Mouse (Mus musculus) liver, postnatal 0 days (tissue): ENCODE results near the gene Zfp607b. TPM values are rescaled to one million over a fixed set of nuclear protein-coding genes. Genes with fewer than 3 reads are reported as not detected.

Experiments used
- ATAC-seq: fragments of 200-750 bp; cut with Nextera tagmentation; 2 replicates; pipeline ENCODE4 v1.8.0; 2017; ENCODE audit warnings: mild to moderate bottlenecking, moderate library complexity
- DNase-seq: peaks from one replicate; pipeline ENCODE4 v3.0.0-alpha.2; 2016
- H3K27ac ChIP-seq: fragments of 300-500 bp; sonication (generic); 2 replicates; pipeline ENCODE4 v1.5.1; 2014; ENCODE audit warnings: antibody characterized with exemption, moderate library complexity, mild to moderate bottlenecking, low read depth
- H3K27me3 ChIP-seq: fragments of 300-500 bp; sonication (generic); 2 replicates; pipeline ENCODE4 v1.6.1; 2014; ENCODE audit warnings: low read length, control low read depth, mixed read lengths; ENCODE audit not compliant: insufficient read depth
- H3K36me3 ChIP-seq: fragments of 300-500 bp; sonication (generic); replicated peaks from 2 replicates; pipeline ENCODE4 v1.6.1; 2014; ENCODE audit warnings: mild to moderate bottlenecking, control low read depth, low read length, moderate library complexity, mixed read lengths; ENCODE audit not compliant: insufficient read depth
- H3K4me1 ChIP-seq: fragments of 300-500 bp; sonication (generic); 2 replicates; pipeline ENCODE4 v1.6.1; 2014; ENCODE audit warnings: antibody characterized with exemption, mild to moderate bottlenecking, control low read depth; ENCODE audit not compliant: insufficient read depth
- H3K4me2 ChIP-seq: fragments of 300-500 bp; sonication (generic); 2 replicates; pipeline ENCODE4 v1.6.1; 2014; ENCODE audit warnings: low read depth, mild to moderate bottlenecking, low read length, moderate library complexity, mixed read lengths
- H3K4me3 ChIP-seq: fragments of 300-500 bp; sonication (generic); 2 replicates; pipeline ENCODE4 v1.5.1; 2014; ENCODE audit warnings: low read depth, low read length
- H3K9ac ChIP-seq: fragments of 300-500 bp; sonication (generic); replicated peaks from 2 replicates; pipeline ENCODE4 v1.6.1; 2014; ENCODE audit warnings: mild to moderate bottlenecking, moderate library complexity
- H3K9me3 ChIP-seq: fragments of 300-500 bp; sonication (generic); 2 replicates; pipeline ENCODE4 v1.6.1; 2016; ENCODE audit warnings: mild to moderate bottlenecking, control low read depth, low read length, mixed read lengths
- CTCF ChIP-seq: sonication (generic); IDR thresholded peaks from 2 replicates; pipeline ENCODE4 v1.5.1; 2016; ENCODE audit warnings: antibody characterized with exemption, low read depth
- EP300 ChIP-seq: IDR thresholded peaks from 2 replicates; pipeline ENCODE4 v1.6.1; 2016; ENCODE audit warnings: antibody characterized with exemption, low read depth, mild to moderate bottlenecking
- WGBS: fragments of 180-500 bp; shearing (Covaris S2); extraction: QIAGEN DNeasy Blood & Tissue Kit; methylation state at CpG from one replicate; pipeline ENCODE4 v1.1.7; 2014; ENCODE audit not compliant: insufficient replicate concordance; 5-methylcytosine and 5-hydroxymethylcytosine counted together
- polyA plus RNA-seq: library from polyadenylated mRNA; unstranded; fragments of >200 nt; fragmentation: Nextera tagmentation; extraction: Ambion mirVana; gene quantifications from 2 replicates; pipeline ENCODE4 v1.2.1, GENCODE M21; 2015

Gene Zfp607b
- polyA plus RNA-seq, 1 experiment from 2014 or later = 0.46 TPM

DNA sequence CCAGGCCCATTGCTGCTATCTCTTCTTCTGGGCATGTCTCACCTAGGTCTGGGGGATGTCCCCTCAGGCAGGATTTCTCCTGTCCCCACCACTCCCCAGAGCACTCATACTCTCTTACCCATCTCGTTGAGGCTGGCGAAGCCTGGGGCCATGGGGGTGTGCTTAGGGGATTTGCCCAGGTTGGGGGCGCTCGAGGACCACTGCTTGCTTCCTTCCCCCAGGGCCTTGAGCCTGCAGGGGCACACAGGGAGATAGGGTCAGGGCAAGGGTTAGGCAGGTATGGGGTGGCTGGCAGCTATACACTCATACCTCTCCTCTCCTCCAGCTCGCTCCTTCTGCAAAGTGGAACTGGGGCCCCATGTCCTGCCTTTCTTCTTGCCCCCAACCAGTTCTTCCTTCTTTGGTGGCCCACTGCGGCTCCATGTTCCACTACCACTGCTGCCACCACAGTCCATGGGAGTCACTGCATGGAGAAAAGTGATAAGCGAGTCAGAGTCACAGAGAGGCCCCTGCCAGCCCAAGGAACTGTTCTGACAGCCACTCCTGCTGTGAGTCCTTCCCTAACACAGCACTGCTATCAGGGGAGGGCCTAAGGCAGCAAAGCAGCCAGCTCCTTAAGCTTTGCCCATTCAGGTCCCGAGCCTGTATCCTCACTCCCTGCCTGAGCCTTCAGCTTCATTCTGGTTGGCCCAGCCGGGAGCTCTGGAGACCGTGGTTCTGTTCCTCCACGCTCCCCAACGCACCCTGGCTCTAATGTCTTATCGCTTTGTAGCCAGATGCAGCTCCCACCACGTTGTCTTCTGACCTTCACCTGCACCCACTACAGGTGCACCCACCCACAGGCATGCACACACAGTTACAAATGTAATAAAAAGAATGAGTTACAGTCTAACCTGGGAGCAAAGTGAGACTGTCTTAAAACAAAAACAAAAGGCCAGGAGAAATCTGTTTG is 30.2 kb upstream of the Zfp607b start:
- H3K27me3 ChIP-seq = peaks cover 36% of the 10 kb centered on the region
- no peak for TF ChIP-seq CTCF
- no peak for TF ChIP-seq EP300
- H3K4me3 ChIP-seq = no peak overlapping the region
- no peak overlapping the region for H3K4me2 ChIP-seq
- H3K9me3 ChIP-seq = no peaks in the 10 kb centered on the region
- no peak overlapping the region for H3K9ac ChIP-seq
- no peak for DNase-seq
- H3K36me3 ChIP-seq = no peaks in the 10 kb centered on the region
- peak; percentile 43; the same call in 1 of the 2 replicates for ATAC-seq
- H3K4me1 ChIP-seq = no peaks in the 10 kb centered on the region
- no peak overlapping the region for H3K27ac ChIP-seq
- WGBS = 54% methylated on average over 14 of the region's 14 CpGs

DNA sequence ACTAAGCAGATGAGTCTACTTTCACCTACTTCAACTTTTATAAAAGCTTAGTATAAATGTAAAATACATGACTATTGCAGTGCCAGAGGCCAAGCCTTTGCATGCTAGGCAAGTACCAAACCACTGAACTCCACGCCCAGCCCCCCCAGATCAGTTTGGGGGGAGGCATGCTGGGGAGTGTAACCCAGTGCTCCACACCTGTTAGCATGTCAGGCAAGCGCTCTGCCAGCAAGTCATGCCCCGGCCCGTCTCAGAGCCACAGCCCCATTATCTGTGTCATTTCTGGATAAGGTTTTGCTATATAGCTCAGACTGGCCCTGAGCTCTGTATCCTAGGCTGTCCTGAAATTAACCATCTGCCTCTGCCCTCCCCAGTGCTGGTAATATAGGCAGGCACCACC is 27.1 kb upstream of the Zfp607b start:
- TF ChIP-seq EP300 = no peak
- no peak for TF ChIP-seq CTCF
- no peak overlapping the region for H3K9ac ChIP-seq
- H3K27me3 ChIP-seq = peaks cover 14% of the 10 kb centered on the region
- no peak overlapping the region for H3K27ac ChIP-seq
- H3K9me3 ChIP-seq = no peaks in the 10 kb centered on the region
- no peak for DNase-seq
- no peaks in the 10 kb centered on the region for H3K4me1 ChIP-seq
- no peak for ATAC-seq
- H3K4me2 ChIP-seq = no peak overlapping the region
- no peaks in the 10 kb centered on the region for H3K36me3 ChIP-seq
- no peak overlapping the region for H3K4me3 ChIP-seq
- 79% methylated on average over 4 of the region's 4 CpGs for WGBS

DNA sequence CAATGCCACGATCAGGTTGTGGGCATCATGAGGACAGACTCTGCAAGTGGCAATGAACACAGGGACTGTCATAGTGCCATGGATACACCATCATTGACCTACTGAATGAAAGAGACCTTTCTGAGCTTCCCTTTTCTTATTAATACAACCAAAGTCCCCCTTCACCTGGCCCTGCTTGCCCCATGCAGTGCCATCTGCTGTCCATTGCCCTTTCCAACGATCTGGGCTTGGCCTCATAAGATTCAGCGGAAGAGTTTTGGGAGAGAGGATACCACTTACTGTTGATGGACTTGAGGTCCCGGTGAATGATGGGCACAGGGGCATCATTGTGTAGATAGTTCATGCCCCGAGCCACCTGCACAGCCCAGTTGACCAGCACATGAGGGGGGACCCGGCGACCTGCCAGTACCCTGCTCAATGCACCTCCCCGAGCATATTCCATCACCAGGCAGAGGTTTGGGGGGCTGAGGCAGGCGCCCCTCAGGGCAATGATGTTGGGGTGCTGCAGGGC is 16.0 kb upstream of the Zfp607b start:
- no peak for ATAC-seq
- WGBS = 47% methylated on average over 9 of the region's 9 CpGs
- no peaks in the 10 kb centered on the region for H3K27me3 ChIP-seq
- peaks cover 12% of the 10 kb centered on the region for H3K4me1 ChIP-seq
- peak overlapping the region; percentile 100 for H3K4me2 ChIP-seq
- H3K27ac ChIP-seq = no peak overlapping the region
- no peaks in the 10 kb centered on the region for H3K36me3 ChIP-seq
- peak overlapping the region; percentile 86 for H3K4me3 ChIP-seq
- no peak for DNase-seq
- H3K9ac ChIP-seq = peak overlapping the region; percentile 76; the same call in 1 of the 2 replicates
- TF ChIP-seq EP300 = no peak
- TF ChIP-seq CTCF = 0 out of 2 replicates have a peak, but pooled peaks have one; percentile 7
- no peaks in the 10 kb centered on the region for H3K9me3 ChIP-seq

DNA sequence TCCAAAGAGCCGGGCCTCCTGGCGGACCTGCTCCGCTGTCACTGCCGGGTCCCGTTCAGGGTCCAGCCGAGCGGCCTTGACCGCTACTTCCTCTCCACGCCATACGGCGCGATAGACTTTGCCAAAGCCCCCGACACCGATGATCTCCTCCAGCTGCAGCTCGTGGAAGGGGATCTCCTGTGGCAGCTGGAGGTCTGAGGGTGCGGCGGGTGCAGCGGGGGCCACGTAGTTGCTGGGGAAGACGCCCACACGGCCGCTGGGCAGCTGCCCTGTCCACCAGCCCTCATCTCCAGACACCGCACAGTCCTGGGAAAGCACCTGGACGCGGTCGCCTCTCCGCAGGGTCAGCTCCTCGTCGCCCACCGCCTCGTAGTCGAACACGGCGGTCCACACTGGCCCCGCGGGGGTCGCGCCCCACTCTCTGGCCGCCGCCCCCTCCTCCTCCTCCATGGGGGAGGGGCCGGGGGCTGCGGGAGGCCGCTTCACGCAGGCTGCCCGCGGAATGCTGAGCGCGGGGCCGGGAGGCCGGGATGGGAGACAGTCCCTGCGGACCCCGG is 15.5 kb upstream of the Zfp607b start:
- ATAC-seq = no peak
- Histone ChIP-seq H3K27me3 (no peaks in the 10 kb centered on the region), H3K36me3 (no peaks in the 10 kb centered on the region), H3K9ac (peak overlapping the region; percentile 76), H3K9me3 (no peaks in the 10 kb centered on the region), H3K27ac (no peak overlapping the region), H3K4me3 (peak overlapping the region; percentile 86), H3K4me1 (peaks cover 12% of the 10 kb centered on the region), H3K4me2 (peak overlapping the region; percentile 100)
- DNase-seq = no peak
- TF ChIP-seq EP300 (no peak), CTCF (no peak)
- under 1% methylated on average over 31 of the region's 52 CpGs for whole genome bisulfite sequencing

DNA sequence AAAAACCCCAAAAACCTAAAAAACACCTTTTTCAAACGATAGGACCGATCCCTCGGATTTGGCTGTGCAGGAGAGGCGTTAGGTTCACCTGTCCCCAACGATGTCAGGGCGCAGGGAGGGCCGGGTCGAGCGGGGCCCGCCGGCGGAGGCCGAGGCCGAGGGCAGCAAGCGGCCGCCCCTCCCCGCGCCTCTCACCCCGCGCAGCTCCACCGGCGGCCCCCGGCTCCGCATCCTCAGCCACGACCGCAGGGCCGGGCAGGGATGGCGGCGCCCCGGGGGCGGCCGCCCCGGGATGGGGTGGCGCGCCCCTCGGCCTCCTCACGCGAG is 15.0 kb upstream of the Zfp607b start:
- no peaks in the 10 kb centered on the region for H3K27me3 ChIP-seq
- H3K27ac ChIP-seq = no peak overlapping the region
- peak overlapping the region; percentile 76 for H3K9ac ChIP-seq
- ATAC-seq (peak; percentile 64), DNase-seq (no peak)
- no peaks in the 10 kb centered on the region for H3K36me3 ChIP-seq
- H3K9me3 ChIP-seq = no peaks in the 10 kb centered on the region
- TF ChIP-seq CTCF = no peak
- TF ChIP-seq EP300 = no peak
- WGBS = 6% methylated on average over 37 of the region's 38 CpGs
- peaks cover 12% of the 10 kb centered on the region for H3K4me1 ChIP-seq
- H3K4me2 ChIP-seq = peak overlapping the region; percentile 100
- H3K4me3 ChIP-seq = peak overlapping the region; percentile 86

DNA sequence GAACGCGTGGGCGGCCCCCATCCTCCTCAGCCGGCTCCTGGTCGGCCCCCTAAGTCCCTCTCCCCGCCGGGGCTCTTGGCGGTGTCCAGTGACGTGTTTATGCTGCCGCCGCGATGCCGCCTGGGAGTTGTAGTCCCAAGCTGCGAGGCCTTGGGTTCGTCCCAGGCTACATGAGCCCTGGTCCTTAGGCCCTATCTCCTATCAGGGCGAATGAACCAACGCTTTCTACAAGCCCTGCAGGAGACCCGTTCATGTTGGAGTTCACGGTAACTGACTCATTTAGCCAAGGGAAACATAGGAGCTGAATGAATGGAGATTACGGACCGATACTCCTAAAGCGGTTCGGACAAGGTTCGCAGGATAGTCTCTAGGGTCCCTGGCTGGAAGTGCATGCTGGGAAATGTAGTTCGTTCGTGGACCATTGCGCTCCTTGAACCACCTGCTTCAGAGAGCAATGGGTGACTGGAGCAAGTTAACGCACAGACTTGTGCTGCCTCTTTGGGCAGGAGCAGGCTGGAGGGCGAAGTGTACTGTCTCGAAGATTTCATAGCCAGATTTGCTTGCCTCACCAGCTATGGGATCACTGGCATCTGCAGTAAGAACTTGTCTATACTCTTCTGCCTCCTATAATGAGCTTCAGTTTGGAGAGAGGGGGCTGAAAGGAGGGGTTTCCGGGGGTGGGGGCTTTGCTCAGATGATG is 14.5 kb upstream of the Zfp607b start, which contains the start of gene Map3k10:
Gene Map3k10 (minus strand): TSS at position 77 of the 700 bp plus-strand sequence.
- H3K4me2 ChIP-seq = peak within 1 kb of the TSS; percentile 100
- ATAC-seq = peak; percentile 98
- H3K9me3 ChIP-seq = no peaks in the 10 kb centered on the region
- H3K4me1 ChIP-seq = peaks cover 12% of the 10 kb centered on the region
- no peaks in the 10 kb centered on the region for H3K36me3 ChIP-seq
- WGBS = under 1% methylated on average over 30 of the region's 31 CpGs
- peak within 1 kb of the TSS; percentile 76 for H3K9ac ChIP-seq
- H3K4me3 ChIP-seq = peak within 1 kb of the TSS; percentile 86
- TF ChIP-seq EP300 (no peak), CTCF (no peak)
- H3K27me3 ChIP-seq = no peaks in the 10 kb centered on the region
- peak; percentile 91 for DNase-seq
- H3K27ac ChIP-seq = peak within 1 kb of the TSS; percentile 19
